Mouse (Mus musculus): ENCODE measurements around the gene Gatad2b.

DNA sequence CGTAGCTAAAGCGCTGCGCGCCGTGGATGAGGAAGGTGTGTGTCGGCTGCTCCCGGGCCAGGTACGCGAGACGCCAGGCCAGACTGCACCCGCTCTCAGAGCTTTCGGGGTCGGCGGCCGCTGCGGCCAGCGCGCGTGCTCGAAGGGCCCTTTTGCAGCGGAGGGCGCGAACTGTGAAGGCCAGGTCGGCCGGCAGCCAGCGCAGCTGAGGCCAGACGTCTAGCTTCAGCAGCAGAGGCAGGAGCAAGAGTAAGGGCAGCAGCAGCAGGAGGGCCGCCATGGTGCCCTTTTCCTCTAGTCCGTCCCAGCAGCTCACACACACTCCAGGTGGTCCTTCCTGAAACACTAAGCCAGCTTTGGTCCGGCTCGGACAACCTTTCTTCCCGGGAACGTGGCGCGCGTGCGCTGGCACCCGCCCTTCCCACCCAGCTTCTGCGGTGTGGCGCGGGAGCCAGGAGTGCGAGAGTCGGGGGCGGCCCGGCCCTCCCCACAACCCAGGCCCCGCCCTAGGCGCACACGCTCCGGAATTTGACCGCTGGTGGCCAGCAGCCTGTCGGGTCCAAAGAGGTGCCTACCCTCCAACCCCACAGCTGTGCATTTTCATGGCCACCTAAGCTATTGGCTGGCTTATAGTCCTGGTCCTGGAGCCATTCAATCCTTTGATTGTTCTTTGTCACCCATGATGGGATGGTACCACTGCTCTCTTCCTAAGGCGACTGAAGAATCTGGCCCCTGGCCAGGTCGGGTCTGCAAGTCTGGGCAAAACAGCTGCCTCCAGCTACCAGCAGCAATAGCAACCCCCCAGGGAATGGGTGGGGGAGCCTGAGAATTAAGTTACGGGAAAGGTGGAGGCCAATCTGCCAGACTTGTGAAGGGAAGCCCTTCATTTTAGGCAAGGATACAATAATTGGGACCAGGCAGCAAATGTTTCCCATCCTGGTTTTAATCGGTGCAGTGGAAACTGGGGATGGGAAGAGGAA is 96.8 kb downstream of the Gatad2b start, which contains the start of gene Slc27a3:
- TF ChIP-seq CTCF (conservative IDR thresholded peaks at IDR 0.05 in 1 of 2, IDR thresholded peaks at IDR 0.05 in 1 of 2; ENCODE audit: low read depth in 2 of 2, low read length in 2 of 2) (no peak), POLR2A (IDR thresholded peaks at IDR 0.05; ENCODE audit: low read depth, low read length) (no peak), MAX (IDR thresholded peaks at IDR 0.05; ENCODE audit: low read length) (no peak)
